Mouse (Mus musculus): ENCODE results near the gene Wdr93.
A peak's percentile ranks its signal among the peaks of the same experiment; 100 is the strongest.

Wdr93 gene

DNA sequence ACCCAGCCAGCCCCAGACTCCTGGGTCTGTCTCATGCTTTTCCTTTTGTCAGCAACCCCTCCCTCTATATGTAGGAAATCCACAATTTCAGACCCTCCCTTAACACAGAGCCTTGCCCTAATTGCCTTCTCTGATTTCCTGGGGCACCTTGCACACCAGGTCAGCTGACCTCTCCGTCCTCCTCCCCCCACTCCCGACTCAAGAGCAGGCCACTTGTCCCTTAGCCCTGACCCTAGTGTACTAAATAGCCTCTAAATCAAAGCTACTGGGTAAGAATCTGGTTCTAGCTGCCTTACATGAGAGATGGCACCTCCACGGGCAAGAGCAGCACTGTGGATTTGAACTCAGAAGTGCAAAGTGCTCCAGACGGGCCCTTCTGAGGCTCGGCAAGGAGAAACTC is 59.1 kb downstream of the Wdr93 start:
- no peak for DNase-seq (ENCODE audit: low read depth)

DNA sequence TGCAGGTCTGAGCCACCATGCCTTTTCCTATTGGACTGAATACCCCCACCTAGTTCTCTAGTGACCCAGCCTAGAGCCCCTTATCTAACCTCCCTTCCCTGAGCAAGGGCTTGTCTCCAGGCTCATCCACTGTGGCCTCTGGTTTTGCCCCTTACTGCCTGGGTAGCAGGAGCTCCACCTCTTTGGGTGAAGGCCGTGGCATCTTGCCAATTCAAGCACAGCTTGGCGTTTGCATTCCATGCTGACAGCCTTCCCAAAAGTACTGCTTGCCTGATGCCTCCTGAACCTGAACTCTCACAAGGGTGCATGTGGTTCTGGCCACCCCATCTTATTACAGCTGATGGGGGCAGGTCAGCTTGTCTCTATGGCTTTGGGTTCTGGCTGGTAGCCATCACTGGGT is 60.9 kb downstream of the Wdr93 start:
- DNase-seq (ENCODE audit: low read depth), result no peak

DNA sequence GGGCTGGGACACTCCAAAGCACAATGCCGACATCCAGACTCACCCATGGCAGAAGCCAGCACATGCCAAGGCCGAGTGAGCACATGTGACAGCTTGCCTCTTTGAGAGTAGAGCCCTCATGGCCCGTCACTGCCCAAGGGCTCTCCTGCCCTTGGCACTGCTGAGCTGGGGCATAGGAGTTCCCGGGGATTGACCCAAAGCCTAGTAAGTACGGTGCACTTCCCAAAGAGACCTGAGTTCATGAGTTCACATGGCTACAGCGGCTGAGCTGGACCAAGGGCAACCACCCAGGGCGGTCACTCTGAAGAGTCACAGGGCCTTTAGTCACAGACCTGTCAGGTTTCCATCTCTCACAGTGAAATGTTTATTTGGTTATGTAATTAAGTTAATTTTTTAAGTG is 65.6 kb downstream of the Wdr93 start:
- DNase-seq (ENCODE audit: low read depth), result no peak

DNA sequence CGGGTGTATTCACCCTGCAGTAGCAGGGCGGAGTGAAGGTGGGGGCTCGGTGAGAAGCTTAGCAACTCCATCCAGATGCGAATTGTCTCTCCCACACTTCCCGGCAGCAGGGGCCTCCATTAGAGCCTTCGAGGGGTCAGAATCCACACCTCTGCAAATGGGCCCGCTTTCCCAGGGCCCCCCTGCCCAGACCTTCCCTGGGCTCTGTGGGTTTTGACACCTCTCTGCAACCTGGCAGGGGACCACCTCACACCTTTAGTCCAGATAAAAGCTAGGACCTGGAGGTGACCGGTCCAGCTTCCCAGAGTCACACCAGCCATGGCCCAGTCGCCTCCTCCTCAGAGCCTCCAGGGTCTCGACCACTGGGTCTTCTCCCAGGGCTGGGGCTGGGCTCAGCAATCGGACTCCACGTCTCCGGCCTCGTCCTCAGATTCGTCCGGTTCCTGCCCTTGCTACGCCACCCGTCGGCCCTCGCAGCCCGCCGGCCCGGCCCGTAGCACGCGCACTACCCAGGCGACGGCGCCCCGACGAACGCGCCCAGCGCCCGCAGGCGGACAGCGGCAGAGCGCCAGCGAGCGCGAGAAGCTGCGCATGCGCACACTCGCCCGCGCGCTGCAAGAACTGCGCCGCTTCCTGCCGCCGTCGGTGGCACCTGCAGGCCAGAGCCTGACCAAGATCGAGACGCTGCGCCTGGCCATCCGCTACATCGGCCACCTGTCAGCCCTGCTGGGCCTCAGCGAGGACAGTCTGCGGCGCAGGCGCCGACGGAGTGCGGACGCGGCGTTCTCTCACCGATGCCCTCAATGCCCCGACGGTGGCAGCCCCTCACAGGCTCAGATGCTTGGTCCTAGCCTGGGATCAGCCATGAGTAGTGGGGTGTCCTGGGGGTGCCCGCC is 67.9 kb downstream of the Wdr93 start, which contains the start of gene Mesp2:
TSS of gene Mesp2 (plus strand) at position 117 of the 896 bp plus-strand sequence.
- DNase-seq (ENCODE audit: low read depth), result peak; percentile 84

DNA sequence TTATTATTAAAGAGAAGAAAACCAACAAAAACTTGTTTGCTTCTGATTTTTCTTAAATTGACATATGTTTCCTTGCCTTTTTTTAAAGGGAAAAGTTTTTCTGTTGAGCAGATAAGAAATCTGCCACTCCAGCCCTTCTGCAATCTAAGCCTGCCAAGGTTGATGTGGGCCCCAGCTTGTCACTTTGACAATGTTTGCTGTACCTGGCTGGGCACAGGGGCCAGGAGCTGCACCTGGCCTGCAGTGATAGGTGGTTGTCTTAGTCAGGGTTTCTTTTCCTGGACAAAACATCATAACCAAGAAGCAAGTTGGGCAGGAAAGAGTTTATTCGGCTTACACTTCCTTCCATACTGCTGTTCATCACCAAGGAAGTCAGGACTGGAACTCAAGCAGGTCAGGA is 70.4 kb downstream of the Wdr93 start:
- no peak for DNase-seq (ENCODE audit: low read depth)

DNA sequence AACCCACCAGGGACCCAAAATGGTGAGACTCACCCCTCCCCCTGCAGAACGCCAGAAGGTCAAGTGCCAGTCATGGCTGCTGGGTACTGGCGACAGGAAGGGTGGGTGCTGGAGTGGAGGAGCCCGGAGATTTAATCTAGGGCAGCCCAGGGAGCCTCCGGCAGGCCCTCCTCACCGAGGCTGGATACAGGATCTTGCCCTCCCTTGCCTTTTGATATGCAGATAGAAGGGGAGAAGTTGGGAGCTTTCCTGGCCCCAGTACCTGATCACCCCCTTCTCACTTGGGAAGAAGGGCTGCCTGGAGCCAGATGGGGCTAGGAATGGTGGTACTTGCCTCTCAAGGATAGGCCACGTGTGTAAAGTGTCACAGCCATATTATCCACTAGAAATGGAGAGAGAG is 75.4 kb downstream of the Wdr93 start:
- no peak for DNase-seq (ENCODE audit: low read depth)

DNA sequence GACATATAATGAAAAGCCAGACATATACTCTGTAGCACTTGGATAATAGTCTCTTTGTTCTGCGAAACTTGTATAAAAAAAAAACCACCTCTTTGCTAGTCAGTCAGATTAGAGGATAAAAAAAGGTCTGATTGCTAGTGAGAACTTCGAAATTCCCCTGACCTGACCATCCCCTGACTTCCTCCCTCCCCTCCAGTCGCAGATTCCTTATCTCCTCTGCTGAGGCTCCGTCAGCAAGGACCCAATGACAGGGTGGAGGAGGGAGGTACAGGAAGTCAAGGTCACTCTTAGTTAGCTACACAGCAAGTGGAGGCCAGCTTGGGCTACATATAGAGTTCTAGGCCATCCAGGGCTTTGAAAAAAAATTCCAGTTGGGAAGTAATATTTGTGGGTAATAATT is 76.6 kb downstream of the Wdr93 start:
- no peak for DNase-seq (ENCODE audit: low read depth)

DNA sequence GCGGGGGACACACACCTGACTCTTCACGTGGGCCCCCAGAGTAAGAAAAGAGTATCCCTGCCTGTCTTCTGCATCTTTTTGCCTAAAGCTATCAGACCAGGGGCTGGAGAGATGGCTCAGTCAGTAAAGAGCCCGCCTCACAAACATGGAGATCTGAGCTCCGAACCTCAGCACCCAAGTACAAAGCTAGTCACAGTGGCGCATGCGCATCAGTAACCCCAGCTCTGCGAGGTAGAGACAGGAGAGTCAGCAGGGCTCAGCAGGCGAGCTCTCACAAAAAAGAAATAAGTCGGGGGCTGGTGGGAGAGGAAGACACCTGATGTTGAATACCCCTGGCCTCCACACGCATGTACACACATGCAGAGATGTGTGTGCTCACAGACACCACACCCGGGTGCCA is 77.0 kb downstream of the Wdr93 start:
- no peak for DNase-seq (ENCODE audit: low read depth)

DNA sequence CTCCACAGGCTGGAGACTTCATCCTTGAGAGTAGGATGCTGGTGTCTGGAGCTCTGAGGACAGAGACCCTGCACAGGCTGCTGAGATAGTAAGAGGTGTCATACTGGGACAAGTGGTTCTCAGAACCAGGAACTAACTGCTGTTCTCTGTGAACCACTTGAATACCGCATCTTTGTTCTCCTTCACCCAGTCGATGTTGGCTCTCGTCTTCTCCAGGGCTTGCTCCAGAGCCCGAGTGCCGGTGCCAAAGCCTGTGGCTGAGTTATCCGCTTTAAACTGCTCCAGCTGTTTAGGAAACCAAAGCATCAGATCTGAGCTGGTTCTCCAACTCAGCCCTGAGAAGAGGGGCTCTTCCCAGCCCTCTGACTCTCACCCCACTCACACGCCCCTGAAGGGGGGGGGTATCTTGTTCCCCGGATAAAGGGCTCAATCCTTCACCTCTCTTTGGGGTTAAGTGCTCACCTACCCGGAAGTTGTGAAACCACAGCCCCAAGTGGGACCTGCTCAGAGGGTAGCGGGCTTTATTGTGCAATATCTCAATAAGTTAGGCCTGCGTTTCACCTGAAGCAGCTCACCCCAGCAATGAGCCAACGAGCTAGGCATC is 79.2 kb downstream of the Wdr93 start:
- no peak for DNase-seq (ENCODE audit: low read depth)

DNA sequence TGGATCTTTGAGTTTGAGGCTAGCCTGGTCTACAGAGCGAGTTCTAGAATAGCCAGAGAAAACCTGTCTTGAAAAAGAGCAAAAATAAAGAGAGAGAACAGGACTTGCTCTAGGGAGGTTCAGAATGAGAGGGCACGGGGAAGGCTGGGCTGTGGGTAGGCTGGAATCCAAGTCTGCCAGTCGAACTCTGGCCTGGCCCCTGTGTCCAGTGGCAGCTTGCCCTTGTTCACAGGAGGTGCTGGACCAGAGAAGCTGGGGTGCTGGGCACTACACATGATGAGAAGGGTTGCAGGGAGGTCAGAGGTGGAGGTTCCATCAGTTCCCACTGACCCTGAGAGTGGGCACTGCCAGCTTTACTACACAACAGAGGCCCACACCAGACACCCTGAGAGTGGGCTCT is 85.4 kb downstream of the Wdr93 start:
- DNase-seq (ENCODE audit: low read depth), result no peak

DNA sequence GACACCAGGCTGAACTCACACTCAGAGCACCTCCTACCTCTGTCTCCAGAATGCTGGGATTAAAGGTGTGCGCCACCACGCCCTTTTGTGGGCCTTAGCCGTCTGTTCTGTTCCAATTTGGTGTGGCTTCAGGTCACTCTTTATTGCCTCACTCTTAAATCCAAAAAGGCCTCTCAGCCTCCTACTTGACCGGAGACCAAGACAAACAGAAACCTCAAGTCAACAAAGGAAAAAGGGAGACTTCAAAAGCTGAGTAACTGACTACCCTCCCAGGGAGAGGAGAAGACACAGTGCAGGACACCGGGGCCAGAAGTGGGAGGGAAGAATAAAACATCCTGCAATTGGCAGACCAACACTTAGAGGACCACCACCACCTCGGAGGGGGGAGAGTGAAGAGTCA is 88.2 kb downstream of the Wdr93 start:
- DNase-seq (ENCODE audit: low read depth), result no peak

DNA sequence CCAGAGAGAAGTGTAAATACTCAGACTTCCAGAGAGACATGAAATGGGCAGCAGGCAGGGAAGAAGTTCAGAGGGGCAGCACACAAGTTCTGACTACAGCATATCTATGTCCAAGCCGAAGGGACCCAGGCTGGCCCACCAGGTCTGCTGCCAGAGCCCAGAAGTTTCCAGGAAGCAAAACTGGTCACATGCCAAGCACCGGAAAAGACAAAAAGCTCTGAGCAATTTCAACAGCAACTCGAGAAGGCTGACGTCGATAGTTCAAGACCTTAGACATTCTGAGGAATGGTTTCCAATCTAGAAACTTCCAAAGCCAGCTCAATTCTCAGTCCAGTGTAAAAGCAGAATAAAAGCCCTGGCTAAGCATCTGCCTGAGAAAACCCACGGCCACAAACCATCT is 88.6 kb downstream of the Wdr93 start:
- DNase-seq (ENCODE audit: low read depth), result no peak

DNA sequence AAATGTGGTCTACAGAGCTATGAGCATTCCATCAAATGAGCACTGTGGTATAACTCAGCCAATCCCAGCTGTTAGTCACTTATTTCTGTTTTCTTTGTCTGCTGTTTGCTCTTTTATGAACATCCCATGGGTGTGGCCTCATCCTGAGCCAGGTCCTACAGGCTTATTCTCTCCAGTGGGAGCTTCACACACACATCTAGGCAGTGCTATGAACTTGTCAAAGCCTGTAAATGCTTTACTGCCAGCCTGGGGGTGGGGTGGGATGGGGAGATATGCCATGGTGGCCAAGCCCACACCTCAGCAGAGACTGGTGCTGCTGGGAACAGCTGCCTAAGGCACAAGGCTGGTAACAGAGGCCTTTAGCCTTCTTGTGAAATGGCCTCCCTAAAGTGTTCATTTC is 90.0 kb downstream of the Wdr93 start:
- DNase-seq (ENCODE audit: low read depth), result no peak

DNA sequence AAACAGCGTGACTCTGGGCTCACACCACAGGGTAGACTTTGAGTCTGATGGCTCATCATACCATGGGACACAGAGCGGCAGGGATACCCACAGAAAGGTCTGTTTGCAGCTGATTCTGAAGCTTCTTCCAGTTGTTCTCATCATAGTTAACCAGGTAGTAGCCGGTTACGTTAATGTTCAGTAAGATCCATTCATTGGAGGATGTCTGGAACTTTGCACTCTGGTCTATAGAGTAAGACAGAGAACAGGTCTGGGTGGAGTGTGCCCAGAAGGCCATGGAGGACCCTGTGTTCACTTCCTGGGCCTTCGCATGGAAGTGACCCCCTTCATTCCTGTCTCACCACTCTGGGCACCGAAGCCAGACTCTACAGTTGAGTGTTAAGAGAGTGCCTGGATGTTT is 92.2 kb downstream of the Wdr93 start:
- no peak for DNase-seq (ENCODE audit: low read depth)

All from naive thymus-derived CD4-positive, alpha-beta T cell, adult 2 months (primary cell).